In genomic region chr3:137864988-137865982, GRCm38 (mm10) we compare ENCODE assay signal across 8 mouse cellular contexts. TPM values are rescaled to one million over a fixed set of nuclear protein-coding genes. Genes with fewer than 3 reads are reported as not detected.
DNase-seq lines count a peak whose midpoint lies in the region; ATAC-seq and TF ChIP-seq lines count a peak whose summit lies in the region.

No protein-coding gene starts in this region.

- peak; percentile 38; the same call in 1 of the 2 replicates for TF ChIP-seq EP300 in CH12.LX (IDR thresholded peaks at IDR 0.05; ENCODE audit: low read length)

- H3K36me3 ChIP-seq in CH12.LX (replicated peaks in 1 of 2; ENCODE audit: control insufficient read depth in 1 of 2, insufficient read depth in 1 of 2, low read length in 1 of 2) = peaks cover 10 to 19% of the 10 kb centered on the region in 2 experiments
- H3K36me3 ChIP-seq in heart, embryonic 13.5 days = peaks cover 11% of the 10 kb centered on the region
- peaks cover 13% of the 10 kb centered on the region for H3K36me3 ChIP-seq in liver, embryonic 13.5 days
- no peaks in the 10 kb centered on the region for H3K36me3 ChIP-seq in stomach, embryonic 15.5 days

- peaks cover 6% of the 10 kb centered on the region for H3K9me3 ChIP-seq in CH12.LX (replicated peaks; ENCODE audit: low read length)
- no peaks in the 10 kb centered on the region for H3K9me3 ChIP-seq in heart, embryonic 13.5 days
- H3K9me3 ChIP-seq in liver, embryonic 13.5 days (replicated peaks) = no peaks in the 10 kb centered on the region
- no peaks in the 10 kb centered on the region for H3K9me3 ChIP-seq in stomach, embryonic 15.5 days

- dilution Hi-C loops in CH12.LX (cut with MboI; ENCODE audit: extremely low pct_ligation_motif_present, extremely low pct_unique_long_range_greater_than_20kb, low sequenced_read_pairs) = no loop called here

- peak overlapping the region; percentile 52; the same call in 1 of the 2 replicates for H3K4me2 ChIP-seq in CH12.LX (ENCODE audit: insufficient read depth, low read depth, poor library complexity, severe bottlenecking)
- peak overlapping the region; percentile 74 for H3K4me2 ChIP-seq in heart, embryonic 13.5 days
- H3K4me2 ChIP-seq in liver, embryonic 13.5 days = peak overlapping the region; percentile 77
- H3K4me2 ChIP-seq in stomach, embryonic 15.5 days = peak overlapping the region; percentile 53

- in situ Hi-C loops in CH12.LX (cut with MboI; ENCODE audit: low pct_ligation_motif_present, low pct_unique_long_range_greater_than_20kb, low sequenced_read_pairs) = loop anchor here (5.0 to 10.0 kb wide), 3 partner anchors 52 to 280 kb away; partner anchors contain the start of genes Lamtor3, Mttp and Trmt10a

- TF ChIP-seq CTCF in CH12.LX (conservative IDR thresholded peaks at IDR 0.05 in 1 of 2, IDR thresholded peaks at IDR 0.05 in 1 of 2; ENCODE audit: low read depth in 2 of 2, low read length in 2 of 2) = peak; percentile 61 to 93; a peak in 3 of 4 replicates

- peak overlapping the region; percentile 82 for H3K27ac ChIP-seq in CH12.LX (ENCODE audit: insufficient read depth, low read depth)
- H3K27ac ChIP-seq in heart, embryonic 13.5 days (replicated peaks) = peak overlapping the region; percentile 98
- peak overlapping the region; percentile 97 for H3K27ac ChIP-seq in liver, embryonic 13.5 days
- peak overlapping the region; percentile 96 for H3K27ac ChIP-seq in stomach, embryonic 15.5 days

- H3K4me3 ChIP-seq in CH12.LX (replicated peaks in 1 of 3; ENCODE audit: low read depth in 2 of 3, low read length in 2 of 3, poor library complexity in 1 of 3) = peak overlapping the region; percentile 66 to 90 (median 84)
- H3K4me3 ChIP-seq in heart, embryonic 13.5 days = peak overlapping the region; percentile 88
- peak overlapping the region; percentile 91 for H3K4me3 ChIP-seq in liver, embryonic 13.5 days (replicated peaks)
- peak overlapping the region; percentile 77 for H3K4me3 ChIP-seq in stomach, embryonic 15.5 days (replicated peaks)

- peak; percentile 99 for DNase-seq in CH12.LX (ENCODE audit: extremely low read depth)
- peak; percentile 83 for DNase-seq in c-Kit-negative CD71-positive TER-119-positive erythroid progenitor cells, embryonic 14.5 days (ENCODE audit: low read depth, low spot score)
- DNase-seq in fibroblast of lung, adult 2 months (ENCODE audit: low read depth) = peak; percentile 84
- DNase-seq in kidney, postnatal 10 days = peak; percentile 94
- peak; percentile 88 for DNase-seq in liver, embryonic 13.5 days
- DNase-seq in neural tube, embryonic 10.5 days (ENCODE audit: extremely low spot score, low spot score) = peak; percentile 88

- no peaks in the 10 kb centered on the region for H3K27me3 ChIP-seq in CH12.LX (replicated peaks)
- no peaks in the 10 kb centered on the region for H3K27me3 ChIP-seq in heart, embryonic 13.5 days (replicated peaks)
- no peaks in the 10 kb centered on the region for H3K27me3 ChIP-seq in liver, embryonic 13.5 days
- no peaks in the 10 kb centered on the region for H3K27me3 ChIP-seq in stomach, embryonic 15.5 days (replicated peaks)

- peaks cover 5 to 34% of the 10 kb centered on the region in 2 experiments for H3K4me1 ChIP-seq in CH12.LX (ENCODE audit: control insufficient read depth in 1 of 2, insufficient read depth in 2 of 2)
- H3K4me1 ChIP-seq in heart, embryonic 13.5 days = peaks cover 42% of the 10 kb centered on the region
- peaks cover 37% of the 10 kb centered on the region for H3K4me1 ChIP-seq in liver, embryonic 13.5 days (replicated peaks)
- 0 out of 2 replicates have a peak, but pooled peaks cover 10% of the 10 kb centered on the region for H3K4me1 ChIP-seq in stomach, embryonic 15.5 days

- TF ChIP-seq RAD21 in CH12.LX (IDR thresholded peaks at IDR 0.05; ENCODE audit: low read depth, low read length) = peak; percentile 76

- TF ChIP-seq POLR2A in CH12.LX (IDR thresholded peaks at IDR 0.05; ENCODE audit: low read depth, low read length) = peak; percentile 65

- peak overlapping the region; percentile 98 for H3K9ac ChIP-seq in CH12.LX (ENCODE audit: insufficient read depth, low read depth)
- H3K9ac ChIP-seq in heart, embryonic 13.5 days = peak overlapping the region; percentile 99
- H3K9ac ChIP-seq in liver, embryonic 13.5 days = peak overlapping the region; percentile 99
- H3K9ac ChIP-seq in stomach, embryonic 15.5 days = peak overlapping the region; percentile 90

- WGBS in heart, embryonic 13.5 days = under 1% methylated on average over 67 of the region's 74 CpGs
- under 1% methylated on average over 74 of the region's 74 CpGs for WGBS in liver, embryonic 13.5 days (ENCODE audit: insufficient replicate concordance)
- WGBS in stomach, embryonic 15.5 days = under 1% methylated on average over 74 of the region's 74 CpGs

- peak; percentile 11; the same call in 1 of the 2 replicates for ATAC-seq in heart, embryonic 13.5 days (ENCODE audit: extremely low read depth, insufficient number of reproducible peaks, low FRiP score, low TSS enrichment)
- ATAC-seq in liver, embryonic 13.5 days (ENCODE audit: low read depth) = peak; percentile 45
- ATAC-seq in stomach, embryonic 15.5 days (ENCODE audit: insufficient read depth, low FRiP score, low read depth) = peak; percentile 50

- peaks cover 42% of the 10 kb centered on the region for H3K79me2 ChIP-seq in CH12.LX (replicated peaks; ENCODE audit: control insufficient read depth, extremely low read depth, insufficient read depth, poor library complexity, severe bottlenecking)

TF ChIP-seq in CH12.LX, 34 proteins besides CTCF, POLR2A, EP300 and RAD21 (continues in another document):
- TF ChIP-seq MAFK (IDR thresholded peaks at IDR 0.05; ENCODE audit: insufficient replicate concordance, low read length) (no peak; the same call in 1 of the 2 replicates), PAX5 (IDR thresholded peaks at IDR 0.05; ENCODE audit: low read length) (no peak), TCF12 (IDR thresholded peaks at IDR 0.05; ENCODE audit: low read depth, low read length) (peak; percentile 76), RCOR1 (conservative IDR thresholded peaks at IDR 0.05; ENCODE audit: low read depth, low read length) (no peak; the same call in 1 of the 2 replicates), MAX (IDR thresholded peaks at IDR 0.05; ENCODE audit: low read length) (peak; percentile 76; the same call in 1 of the 2 replicates), POLR2AphosphoS2 (IDR thresholded peaks at IDR 0.05; ENCODE audit: low read depth, low read length) (peak; percentile 85), MXI1 (IDR thresholded peaks at IDR 0.05; ENCODE audit: low read depth, low read length) (peak; percentile 87), JUN (IDR thresholded peaks at IDR 0.05; ENCODE audit: insufficient read depth, low read depth, low read length) (0 out of 2 replicates have a peak, but pooled peaks have one; percentile 12), ZC3H11A (IDR thresholded peaks at IDR 0.05; ENCODE audit: low read depth, low read length) (peak; percentile 5; the same call in 1 of the 2 replicates), ZKSCAN1 (IDR thresholded peaks at IDR 0.05; ENCODE audit: borderline replicate concordance, low read depth, low read length) (no peak), IRF4 (IDR thresholded peaks at IDR 0.05; ENCODE audit: low read depth, low read length) (peak; percentile 81; the same call in 1 of the 2 replicates), NELFE (IDR thresholded peaks at IDR 0.05; ENCODE audit: low read depth, low read length) (peak; percentile 73), NRF1 (IDR thresholded peaks at IDR 0.05; ENCODE audit: low read depth, low read length) (peak; percentile 59; the same call in 1 of the 2 replicates), E2F4 (IDR thresholded peaks at IDR 0.05; ENCODE audit: insufficient replicate concordance, low read depth, low read length) (peak; percentile 76; the same call in 1 of the 2 replicates), USF2 (conservative IDR thresholded peaks at IDR 0.05; ENCODE audit: low read depth, low read length) (no peak), SMC3 (IDR thresholded peaks at IDR 0.05; ENCODE audit: low read depth, low read length) (peak; percentile 77), ELF1 (IDR thresholded peaks at IDR 0.05; ENCODE audit: low read depth, low read length) (peak; percentile 39; the same call in 1 of the 2 replicates), ZMIZ1 (IDR thresholded peaks at IDR 0.05; ENCODE audit: low read depth, low read length) (peak; percentile 70), CHD2 (IDR thresholded peaks at IDR 0.05; ENCODE audit: low read length) (peak; percentile 67), MAZ (IDR thresholded peaks at IDR 0.05; ENCODE audit: low read depth, low read length) (peak; percentile 95), ETS1 (conservative IDR thresholded peaks at IDR 0.05; ENCODE audit: low read depth, low read length) (peak; percentile 58; the same call in 1 of the 2 replicates), KAT2A (IDR thresholded peaks at IDR 0.05; ENCODE audit: insufficient replicate concordance, low read length) (0 out of 2 replicates have a peak, but pooled peaks have one; percentile 42), CHD1 (IDR thresholded peaks at IDR 0.05; ENCODE audit: low read depth, low read length) (0 out of 2 replicates have a peak, but pooled peaks have one; percentile 48)

RNA-seq across cellular contexts. Expression of gene H2afz, which starts 1.0 kb away (rescaled TPM):
- total RNA-seq in CH12.LX (2012; rRNA removed) (3,347 and 4,299 TPM in 2 replicates), CH12.LX (2014; rRNA removed) (4,409 and 4,907 TPM in 2 replicates)
- 3,496 and 4,006 TPM in 2 replicates for polyA plus RNA-seq in CH12.LX (2012; ENCODE audit: insufficient read length, low read depth)
- polyA plus RNA-seq in heart, embryonic 13.5 days (2015; fragmentation: Nextera tagmentation; extraction: Ambion mirVana) = 1,149 and 1,226 TPM in 2 replicates
- polyA plus RNA-seq in liver, embryonic 13.5 days (2015; fragmentation: Nextera tagmentation; extraction: Ambion mirVana) = 1,513 and 1,730 TPM in 2 replicates
- polyA plus RNA-seq in stomach, embryonic 15.5 days (2015; fragmentation: Nextera tagmentation; extraction: Ambion mirVana) = 1,483 and 1,616 TPM in 2 replicates

RNA-seq across cellular contexts. Expression of gene Dnajb14, which starts 2.2 kb away (rescaled TPM):
- 6.0 and 7.0 TPM in 2 replicates for total RNA-seq in CH12.LX (2012; rRNA removed)
- total RNA-seq in CH12.LX (2014; rRNA removed) = 2.8 and 2.9 TPM in 2 replicates
- 4.4 and 6.4 TPM in 2 replicates for polyA plus RNA-seq in CH12.LX (2012; ENCODE audit: insufficient read length, low read depth)
- polyA plus RNA-seq in heart, embryonic 13.5 days (2015; fragmentation: Nextera tagmentation; extraction: Ambion mirVana) = 7.4 and 9.9 TPM in 2 replicates
- polyA plus RNA-seq in liver, embryonic 13.5 days (2015; fragmentation: Nextera tagmentation; extraction: Ambion mirVana) = 5.7 and 6.0 TPM in 2 replicates
- 10.6 and 12.3 TPM in 2 replicates for polyA plus RNA-seq in stomach, embryonic 15.5 days (2015; fragmentation: Nextera tagmentation; extraction: Ambion mirVana)

RNA-seq across cellular contexts. Expression of gene Lamtor3, which starts 53.0 kb away (rescaled TPM):
- total RNA-seq in CH12.LX (2012; rRNA removed) (146 and 169 TPM in 2 replicates), CH12.LX (2014; rRNA removed) (245 and 260 TPM in 2 replicates)
- polyA plus RNA-seq in CH12.LX (2012; ENCODE audit: insufficient read length, low read depth) = 147 and 155 TPM in 2 replicates
- 85.4 and 105 TPM in 2 replicates for polyA plus RNA-seq in heart, embryonic 13.5 days (2015; fragmentation: Nextera tagmentation; extraction: Ambion mirVana)
- polyA plus RNA-seq in liver, embryonic 13.5 days (2015; fragmentation: Nextera tagmentation; extraction: Ambion mirVana) = 65.6 and 78.3 TPM in 2 replicates
- 107 and 111 TPM in 2 replicates for polyA plus RNA-seq in stomach, embryonic 15.5 days (2015; fragmentation: Nextera tagmentation; extraction: Ambion mirVana)

Comparison
In these comparisons a context has a peak if more than half of its experiments do, and no peak if none do; other contexts are left out.
1. Peak in every context shown above with its lines: DNase-seq, ATAC-seq, H3K4me3 ChIP-seq and H3K27ac ChIP-seq.